Mouse (Mus musculus): Measurements from ENCODE around the gene Oaz1.

Gene Oaz1

GRCm38 (mm10) chr10:80826151-80827062 is at the start of gene Oaz1:
Oaz1 (plus strand) TSS chr10:80826656.
- DNase-seq (ENCODE audit: low read depth, low spot score) = peak; percentile 100

- no peak for DNase-seq (ENCODE audit: low read depth, low spot score)
Observed at GRCm38 (mm10) chr10:80777123-80777522, 49.3 kb upstream of the Oaz1 start.

DNA sequence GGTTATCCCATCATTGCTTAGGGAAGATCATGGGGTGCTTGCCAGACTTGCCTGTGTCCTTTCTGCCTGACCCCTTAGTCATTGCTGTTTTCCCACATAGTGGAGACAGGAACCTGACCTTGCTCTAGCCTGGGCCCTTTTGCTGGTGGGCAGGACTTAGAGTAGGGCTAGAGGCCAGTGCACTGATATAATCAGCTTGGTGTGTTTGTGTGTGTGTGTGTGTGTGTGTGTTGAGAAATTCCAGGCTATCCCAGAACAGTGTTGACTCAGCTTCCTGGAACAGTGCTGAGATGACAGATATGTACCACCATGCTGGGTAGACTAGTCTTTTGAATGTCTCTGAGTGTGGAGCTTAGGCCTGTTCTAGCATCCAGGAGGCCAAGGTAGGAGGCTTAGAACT is 46.9 kb upstream of the Oaz1 start:
- no peak for DNase-seq (ENCODE audit: low read depth, low spot score)

DNA sequence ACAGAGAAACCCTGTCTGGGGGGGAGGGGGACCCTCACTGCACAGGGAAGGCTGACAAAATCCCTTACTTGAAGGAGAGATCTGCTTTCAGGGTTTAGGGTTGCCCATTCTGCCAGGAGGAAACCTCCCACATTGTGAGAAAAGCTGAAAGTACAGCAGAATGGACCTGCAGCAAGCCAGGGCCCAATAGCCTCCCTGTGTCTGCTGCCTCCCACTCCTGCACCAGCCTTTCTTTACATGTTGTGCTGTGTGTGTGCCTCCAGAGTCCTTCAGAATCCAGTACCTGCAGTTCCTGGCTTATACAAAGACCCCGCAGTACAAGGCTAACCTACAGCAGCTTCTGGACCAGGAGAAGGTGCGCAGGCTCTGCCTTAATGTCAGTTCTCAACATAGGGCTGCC is 42.2 kb upstream of the Oaz1 start:
- no peak for DNase-seq (ENCODE audit: low read depth, low spot score)

GRCm38 (mm10) chr10:80784871-80785270 is 41.6 kb upstream of the Oaz1 start:
- no peak for DNase-seq (ENCODE audit: low read depth, low spot score)

DNA sequence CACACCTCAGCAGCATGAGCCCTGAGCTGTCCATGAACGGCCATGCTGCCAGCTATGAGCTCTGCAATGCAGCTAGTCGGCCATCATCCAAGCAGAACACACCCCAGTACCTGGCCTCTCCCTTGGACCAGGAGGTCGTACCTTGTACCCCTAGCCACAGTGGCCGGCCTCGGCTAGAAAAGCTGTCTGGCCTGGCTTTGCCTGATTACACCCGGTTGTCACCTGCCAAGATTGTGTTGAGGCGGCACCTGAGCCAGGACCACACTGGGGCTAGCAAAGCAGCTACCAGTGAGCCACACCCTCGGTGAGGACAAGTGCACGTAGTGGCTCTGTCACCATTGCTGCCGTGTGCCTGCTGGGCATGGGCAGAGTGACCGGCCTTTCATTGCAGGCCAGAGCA is 40.5 kb upstream of the Oaz1 start:
- DNase-seq (ENCODE audit: low read depth, low spot score) = no peak

DNA sequence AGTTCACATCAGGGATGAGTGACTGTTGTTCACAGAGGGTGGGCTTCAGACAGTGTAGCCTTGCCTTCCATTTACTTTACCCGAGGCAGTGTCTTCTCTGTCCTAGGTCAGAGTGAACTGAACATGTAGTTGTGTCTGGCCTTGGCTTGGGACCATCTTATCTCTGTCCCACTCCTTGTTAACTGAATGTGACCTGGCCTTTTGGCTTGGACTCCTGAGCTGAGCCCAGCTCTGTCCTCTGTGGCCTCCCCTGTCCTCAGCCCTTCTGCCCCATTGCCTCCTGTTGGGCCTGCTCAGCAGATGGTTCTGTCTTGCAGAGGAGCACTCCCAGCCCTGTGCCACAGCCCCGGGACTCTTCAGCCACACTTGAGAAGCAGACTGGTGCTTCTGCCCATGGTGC is 38.9 kb upstream of the Oaz1 start:
- no peak for DNase-seq (ENCODE audit: low read depth, low spot score)

DNA sequence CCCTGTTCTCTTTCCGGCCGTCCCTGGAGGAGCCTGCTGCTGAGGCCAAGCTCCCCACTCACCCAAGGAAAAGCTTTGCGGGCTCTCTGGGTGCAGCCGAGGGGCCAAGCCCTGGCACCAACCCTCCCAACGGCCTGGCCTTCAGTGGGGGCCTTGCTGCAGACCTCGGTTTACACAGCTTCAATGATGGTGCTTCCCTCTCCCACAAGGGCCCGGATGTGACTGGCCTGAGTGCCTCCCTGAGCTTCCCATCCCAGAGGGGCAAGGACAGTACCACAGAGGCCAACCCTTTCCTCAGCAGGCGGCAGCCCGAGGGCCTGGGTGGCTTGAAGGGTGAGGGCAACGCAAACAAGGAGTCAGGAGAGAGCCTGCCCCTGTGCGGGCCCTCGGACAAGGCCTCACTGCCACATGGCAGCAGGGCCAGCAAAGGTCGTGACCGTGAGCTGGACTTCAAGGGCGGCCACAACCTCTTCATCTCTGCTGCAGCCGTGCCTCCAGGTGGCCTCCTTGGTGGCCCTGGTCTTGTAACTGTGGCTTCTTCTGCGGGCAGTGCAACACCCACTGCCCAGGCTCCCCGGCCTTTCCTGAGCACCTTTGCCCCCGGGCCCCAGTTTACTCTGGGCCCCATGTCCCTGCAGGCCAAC is 35.6 kb upstream of the Oaz1 start:
- DNase-seq (ENCODE audit: low read depth, low spot score) = no peak

DNA sequence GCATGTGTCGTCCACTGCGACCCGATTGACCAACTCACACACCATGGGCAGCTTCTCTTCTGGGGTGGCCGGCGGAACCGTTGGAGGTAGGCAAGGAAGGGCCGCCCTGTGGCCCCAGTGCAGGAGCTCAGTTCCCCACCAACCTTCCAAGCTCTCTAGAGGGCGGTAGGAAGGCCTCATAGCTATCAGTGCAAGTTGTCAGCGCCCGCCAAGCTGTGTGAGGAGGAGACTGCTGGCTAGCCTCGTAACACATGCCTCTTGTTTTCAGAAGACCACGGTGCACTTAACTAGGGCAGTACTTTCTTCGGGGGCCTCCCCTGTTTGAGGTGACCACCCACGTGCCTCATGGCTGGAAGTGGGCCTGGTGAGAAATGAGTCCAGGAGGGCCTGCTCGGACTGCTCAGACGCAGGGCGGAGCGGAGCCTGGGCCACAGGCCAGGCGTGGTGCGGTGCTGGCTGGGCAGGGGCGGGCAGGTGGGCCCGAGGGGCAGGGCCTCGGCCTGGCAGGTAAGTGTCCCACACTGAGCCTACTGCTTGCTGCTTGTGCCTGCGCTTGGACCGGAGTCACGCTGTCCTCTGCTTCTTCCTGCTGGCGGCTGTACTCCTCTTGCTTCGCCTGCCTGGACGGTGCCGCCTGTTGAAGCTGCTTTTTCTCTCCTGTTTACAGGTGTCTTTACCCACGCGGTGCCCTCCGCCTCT is 34.8 kb upstream of the Oaz1 start:
- DNase-seq (ENCODE audit: low read depth, low spot score) = no peak

DNA sequence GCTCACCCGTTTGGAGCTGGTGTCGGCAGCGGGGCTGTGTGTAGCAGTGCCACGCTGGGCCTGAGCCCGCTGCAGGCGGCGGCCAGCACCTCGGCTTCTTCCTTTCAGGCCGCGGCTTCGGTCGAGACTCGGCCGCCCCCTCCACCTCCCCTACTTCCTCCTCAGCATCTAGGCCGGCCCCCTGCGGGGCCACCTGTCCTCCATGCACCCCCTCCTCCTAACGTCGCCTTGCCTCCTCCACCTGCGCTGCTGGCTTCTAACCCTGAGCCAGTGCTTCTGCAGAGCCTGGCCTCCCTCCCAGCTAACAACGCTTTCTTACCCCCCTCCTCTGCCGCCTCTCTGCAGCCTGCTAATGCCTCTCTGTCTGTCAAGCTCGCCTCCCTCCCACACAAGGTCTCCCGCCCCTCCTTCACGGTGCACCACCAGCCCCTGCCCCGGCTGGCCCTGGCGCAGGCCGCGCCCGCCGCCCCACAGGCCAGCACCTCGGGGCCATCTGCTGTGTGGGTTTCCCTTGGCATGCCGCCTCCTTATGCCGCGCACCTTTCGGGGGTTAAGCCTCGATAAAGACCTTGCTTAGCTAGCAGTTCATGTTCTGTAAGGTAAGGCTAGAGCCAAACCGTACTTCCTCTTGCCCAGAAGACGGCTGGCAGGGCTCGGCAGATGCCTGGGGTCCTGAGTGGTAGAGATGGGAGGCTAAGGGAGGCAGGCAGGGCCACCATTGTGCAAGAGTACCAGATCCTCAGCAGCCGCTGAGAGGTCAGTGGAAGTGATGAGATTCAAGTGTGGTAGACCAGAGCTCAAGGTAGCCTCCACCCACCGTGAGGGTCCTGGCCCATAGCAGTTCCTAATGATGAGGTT is 34.1 kb upstream of the Oaz1 start:
- DNase-seq (ENCODE audit: low read depth, low spot score) = no peak

- no peak for DNase-seq (ENCODE audit: low read depth, low spot score)
Observed at GRCm38 (mm10) chr10:80793033-80793784, 33.2 kb upstream of the Oaz1 start.

DNA sequence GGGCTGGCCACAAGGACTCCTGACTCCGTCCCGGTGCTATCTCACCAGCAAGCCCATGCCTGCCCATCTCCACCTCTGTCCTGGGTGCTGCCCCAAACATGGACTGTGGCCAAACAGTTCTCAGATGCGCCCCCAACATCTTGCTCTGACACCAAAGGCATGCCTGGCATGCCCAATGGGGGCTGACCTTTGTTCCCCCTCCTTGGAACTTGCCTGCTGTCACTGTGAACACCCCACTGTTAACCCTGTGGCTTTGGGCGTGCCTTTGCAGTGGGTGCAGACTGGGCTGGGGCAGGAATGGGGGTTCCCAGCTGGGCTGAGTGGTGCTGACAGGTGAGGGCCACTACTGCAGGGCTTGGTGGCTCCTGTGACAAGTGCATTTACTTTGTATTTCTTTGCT is 32.7 kb upstream of the Oaz1 start:
- DNase-seq (ENCODE audit: low read depth, low spot score) = no peak

GRCm38 (mm10) chr10:80794750-80795149 is 31.7 kb upstream of the Oaz1 start:
- no peak for DNase-seq (ENCODE audit: low read depth, low spot score)

DNA sequence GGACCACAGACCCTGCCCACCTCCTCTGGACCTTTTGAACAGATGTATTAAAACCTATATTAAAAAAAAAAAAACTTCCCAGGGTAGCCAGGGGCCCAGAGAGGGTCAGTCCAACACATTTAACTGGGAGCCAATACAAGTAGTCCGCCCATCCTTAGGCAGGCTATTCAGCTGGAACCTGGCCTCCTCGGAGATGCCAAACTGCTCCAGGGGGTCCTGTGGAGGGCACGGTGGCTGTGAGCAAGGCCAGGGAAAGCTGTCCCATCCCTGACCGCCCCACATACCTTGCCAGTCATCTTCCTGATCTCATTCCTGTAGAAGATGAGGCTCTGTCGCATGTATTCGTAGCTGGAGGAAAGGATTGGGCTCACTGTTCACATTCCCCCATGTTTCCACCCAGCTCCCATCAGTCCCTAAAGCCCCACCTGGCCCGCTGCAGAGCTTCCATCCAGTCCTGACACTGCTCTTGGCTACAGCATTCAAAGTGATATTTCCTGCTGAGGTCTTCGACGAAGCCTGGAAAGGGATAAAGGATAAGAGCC is 30.1 kb upstream of the Oaz1 start:
- DNase-seq (ENCODE audit: low read depth, low spot score) = no peak

GRCm38 (mm10) chr10:80797186-80798149 is 29.0 kb upstream of the Oaz1 start:
- no peak for DNase-seq (ENCODE audit: low read depth, low spot score)

- DNase-seq (ENCODE audit: low read depth, low spot score) = peak; percentile 97
Observed at GRCm38 (mm10) chr10:80798150-80799006, 28.1 kb upstream of the Oaz1 start, which contains the start of the genes Sf3a2 and Plekhj1. Sf3a2 (plus strand) TSS chr10:80798198. Plekhj1 (minus strand) TSS chr10:80798626.

- DNase-seq (ENCODE audit: low read depth, low spot score) = no peak
Observed at GRCm38 (mm10) chr10:80799070-80799566, 27.3 kb upstream of the Oaz1 start.

All from forelimb bud, embryonic 11.5 days (tissue).